29 mouse cellular contexts compared by ENCODE assay signal in genomic region chr14:25253016-25253850, GRCm38 (mm10).
A peak's percentile ranks its signal among the peaks of the same experiment; 100 is the strongest.
DNase-seq lines count a peak whose midpoint lies in the region; ATAC-seq and TF ChIP-seq lines count a peak whose summit lies in the region.
"Had no signal": no experiment of that assay in that cellular context is flagged by ENCODE, and none has a peak within 500 bp of the region (broad histone marks: within the 10 kb centered on the region; RNA-seq: fewer than 3 reads in every experiment).

No protein-coding gene starts in this region.

- WGBS in forebrain, postnatal 0 days, result 61% methylated on average over 15 of the region's 15 CpGs
- 88% methylated on average over 15 of the region's 15 CpGs for WGBS in forebrain, embryonic 13.5 days
- 76% methylated on average over 15 of the region's 15 CpGs for WGBS in hindbrain, embryonic 16.5 days
- 84% methylated on average over 15 of the region's 15 CpGs for WGBS in hindbrain, postnatal 0 days
- 71% methylated on average over 15 of the region's 15 CpGs for WGBS in midbrain, embryonic 13.5 days
- WGBS in midbrain, postnatal 0 days, result 47% methylated on average over 15 of the region's 15 CpGs
- WGBS in intestine, embryonic 16.5 days, result 84% methylated on average over 15 of the region's 15 CpGs

- H3K36me3 ChIP-seq in forebrain, postnatal 0 days (ENCODE audit: insufficient read depth), result no peaks in the 10 kb centered on the region
- no peaks in the 10 kb centered on the region for H3K36me3 ChIP-seq in forebrain, embryonic 13.5 days (ENCODE audit: poor library complexity, severe bottlenecking)
- no peaks in the 10 kb centered on the region for H3K36me3 ChIP-seq in hindbrain, embryonic 16.5 days (ENCODE audit: control insufficient read depth, insufficient read depth, low read length)
- no peaks in the 10 kb centered on the region for H3K36me3 ChIP-seq in hindbrain, postnatal 0 days (ENCODE audit: insufficient read depth, low read length)
- no peaks in the 10 kb centered on the region for H3K36me3 ChIP-seq in midbrain, embryonic 13.5 days
- no peaks in the 10 kb centered on the region for H3K36me3 ChIP-seq in midbrain, postnatal 0 days (ENCODE audit: insufficient read depth, low read length)
- H3K36me3 ChIP-seq in intestine, embryonic 16.5 days (ENCODE audit: control insufficient read depth, insufficient read depth, low read length), result no peaks in the 10 kb centered on the region
- H3K36me3 ChIP-seq: heart, embryonic 12.5 days; limb, embryonic 10.5 days; limb, embryonic 15.5 days; liver, embryonic 13.5 days; neural tube, embryonic 12.5 days; stomach, embryonic 15.5 days had no signal

- H3K9ac ChIP-seq in forebrain, postnatal 0 days, result no peak overlapping the region
- H3K9ac ChIP-seq in forebrain, embryonic 13.5 days, result no peak overlapping the region
- no peak overlapping the region for H3K9ac ChIP-seq in hindbrain, embryonic 16.5 days (ENCODE audit: low read depth, low read length)
- no peak overlapping the region for H3K9ac ChIP-seq in hindbrain, postnatal 0 days (replicated peaks; ENCODE audit: low read length)
- H3K9ac ChIP-seq in midbrain, embryonic 13.5 days (replicated peaks), result no peak overlapping the region
- no peak overlapping the region for H3K9ac ChIP-seq in midbrain, postnatal 0 days (replicated peaks; ENCODE audit: low read length, poor library complexity, severe bottlenecking)
- H3K9ac ChIP-seq in intestine, embryonic 16.5 days (ENCODE audit: low read depth, low read length), result no peak overlapping the region
- H3K9ac ChIP-seq: heart, embryonic 12.5 days; limb, embryonic 15.5 days; liver, embryonic 13.5 days; neural tube, embryonic 12.5 days; stomach, embryonic 15.5 days had no signal

- H3K27me3 ChIP-seq in forebrain, postnatal 0 days (ENCODE audit: insufficient read depth, low read length), result no peaks in the 10 kb centered on the region
- H3K27me3 ChIP-seq in forebrain, embryonic 13.5 days, result no peaks in the 10 kb centered on the region
- H3K27me3 ChIP-seq in hindbrain, embryonic 16.5 days (replicated peaks; ENCODE audit: control insufficient read depth, insufficient read depth, low read length), result no peaks in the 10 kb centered on the region
- H3K27me3 ChIP-seq in hindbrain, postnatal 0 days (ENCODE audit: insufficient read depth, low read length), result no peaks in the 10 kb centered on the region
- H3K27me3 ChIP-seq in midbrain, embryonic 13.5 days, result no peaks in the 10 kb centered on the region
- no peaks in the 10 kb centered on the region for H3K27me3 ChIP-seq in midbrain, postnatal 0 days (ENCODE audit: insufficient read depth, low read length)
- no peaks in the 10 kb centered on the region for H3K27me3 ChIP-seq in intestine, embryonic 16.5 days (replicated peaks; ENCODE audit: control insufficient read depth, insufficient read depth, low read length)
- H3K27me3 ChIP-seq: heart, embryonic 12.5 days; limb, embryonic 15.5 days; liver, embryonic 13.5 days; neural tube, embryonic 12.5 days; stomach, embryonic 15.5 days had no signal

- no peaks in the 10 kb centered on the region for H3K4me1 ChIP-seq in forebrain, postnatal 0 days (ENCODE audit: insufficient read depth)
- H3K4me1 ChIP-seq in forebrain, embryonic 13.5 days, result no peaks in the 10 kb centered on the region
- no peaks in the 10 kb centered on the region for H3K4me1 ChIP-seq in hindbrain, embryonic 16.5 days (ENCODE audit: control insufficient read depth, insufficient read depth, low read depth, low read length)
- H3K4me1 ChIP-seq in hindbrain, postnatal 0 days (ENCODE audit: insufficient read depth, low read length), result no peaks in the 10 kb centered on the region
- peaks cover 13% of the 10 kb centered on the region for H3K4me1 ChIP-seq in midbrain, embryonic 13.5 days (replicated peaks)
- H3K4me1 ChIP-seq in midbrain, postnatal 0 days (ENCODE audit: insufficient read depth, low read length), result no peaks in the 10 kb centered on the region; the same call in 1 of the 2 replicates
- H3K4me1 ChIP-seq in intestine, embryonic 16.5 days (ENCODE audit: control insufficient read depth, insufficient read depth, low read length), result no peaks in the 10 kb centered on the region
- H3K4me1 ChIP-seq: heart, embryonic 12.5 days; limb, embryonic 10.5 days; limb, embryonic 15.5 days; liver, embryonic 13.5 days; neural tube, embryonic 12.5 days; stomach, embryonic 15.5 days had no signal

- H3K27ac ChIP-seq in forebrain, postnatal 0 days (ENCODE audit: low read depth, low read length), result peak overlapping the region; percentile 29; the same call in 1 of the 2 replicates
- no peak overlapping the region for H3K27ac ChIP-seq in forebrain, embryonic 13.5 days
- H3K27ac ChIP-seq in hindbrain, embryonic 16.5 days (ENCODE audit: low read depth, low read length), result 0 out of 2 replicates have a peak overlapping the region, but pooled peaks have one; percentile 1
- no peak overlapping the region for H3K27ac ChIP-seq in hindbrain, postnatal 0 days
- H3K27ac ChIP-seq in midbrain, embryonic 13.5 days, result peak overlapping the region; percentile 81
- peak overlapping the region; percentile 68 for H3K27ac ChIP-seq in midbrain, postnatal 0 days (ENCODE audit: low read depth, low read length)
- H3K27ac ChIP-seq in intestine, embryonic 16.5 days (ENCODE audit: low read length), result no peak overlapping the region
- H3K27ac ChIP-seq: heart, adult 2 months; limb, embryonic 10.5 days; limb, embryonic 15.5 days; liver, embryonic 13.5 days; neural tube, embryonic 12.5 days; stomach, embryonic 15.5 days had no signal

- peak; percentile 45 for ATAC-seq in forebrain, postnatal 0 days
- ATAC-seq in forebrain, embryonic 13.5 days, result no peak
- 0 out of 2 replicates have a peak, but pooled peaks have one; percentile 20 for ATAC-seq in hindbrain, embryonic 16.5 days
- ATAC-seq in hindbrain, postnatal 0 days, result no peak
- ATAC-seq in midbrain, embryonic 13.5 days, result peak; percentile 79
- peak; percentile 47 for ATAC-seq in midbrain, postnatal 0 days (ENCODE audit: low FRiP score)
- ATAC-seq in intestine, embryonic 16.5 days, result no peak
- no peak for ATAC-seq in megakaryocyte, adult 5-6 weeks (ENCODE audit: poor library complexity, severe bottlenecking)
- ATAC-seq: CD4-positive, CD25-positive, alpha-beta regulatory T cell, adult 4 months; intestine, postnatal 0 days; lung, postnatal 0 days had no signal

- H3K4me2 ChIP-seq in forebrain, postnatal 0 days (ENCODE audit: low read depth), result no peak overlapping the region
- no peak overlapping the region for H3K4me2 ChIP-seq in forebrain, embryonic 13.5 days
- H3K4me2 ChIP-seq in hindbrain, embryonic 16.5 days (ENCODE audit: low read length), result no peak overlapping the region
- H3K4me2 ChIP-seq in hindbrain, postnatal 0 days (ENCODE audit: low read depth, low read length), result no peak overlapping the region
- no peak overlapping the region for H3K4me2 ChIP-seq in midbrain, embryonic 13.5 days (replicated peaks)
- H3K4me2 ChIP-seq in midbrain, postnatal 0 days (ENCODE audit: low read depth, low read length, poor library complexity, severe bottlenecking), result no peak overlapping the region
- no peak overlapping the region for H3K4me2 ChIP-seq in intestine, embryonic 16.5 days (ENCODE audit: low read depth, low read length)
- H3K4me2 ChIP-seq: heart, embryonic 12.5 days; limb, embryonic 15.5 days; liver, embryonic 13.5 days; neural tube, embryonic 12.5 days; stomach, embryonic 15.5 days had no signal

- no peak overlapping the region for H3K4me3 ChIP-seq in forebrain, postnatal 0 days (ENCODE audit: low read depth, low read length)
- H3K4me3 ChIP-seq in forebrain, embryonic 13.5 days, result no peak overlapping the region
- H3K4me3 ChIP-seq in hindbrain, embryonic 16.5 days (ENCODE audit: low read length), result no peak overlapping the region
- H3K4me3 ChIP-seq in hindbrain, postnatal 0 days (ENCODE audit: low read length), result no peak overlapping the region
- H3K4me3 ChIP-seq in midbrain, embryonic 13.5 days (replicated peaks), result no peak overlapping the region
- H3K4me3 ChIP-seq in midbrain, postnatal 0 days (ENCODE audit: low read depth, low read length), result no peak overlapping the region
- no peak overlapping the region for H3K4me3 ChIP-seq in intestine, embryonic 16.5 days (ENCODE audit: low read length)
- H3K4me3 ChIP-seq: erythroblast, embryonic 14.5 days; heart, adult 2 months; heart, embryonic 12.5 days; limb, embryonic 10.5 days; limb, embryonic 15.5 days; liver, embryonic 13.5 days; neural tube, embryonic 12.5 days; stomach, embryonic 15.5 days had no signal

- H3K9me3 ChIP-seq in forebrain, postnatal 0 days (ENCODE audit: low read length), result no peaks in the 10 kb centered on the region
- H3K9me3 ChIP-seq in forebrain, embryonic 13.5 days (replicated peaks), result no peaks in the 10 kb centered on the region
- H3K9me3 ChIP-seq in hindbrain, embryonic 16.5 days (ENCODE audit: control insufficient read depth, low read length), result no peaks in the 10 kb centered on the region
- H3K9me3 ChIP-seq in hindbrain, postnatal 0 days (ENCODE audit: low read length), result no peaks in the 10 kb centered on the region
- H3K9me3 ChIP-seq in midbrain, embryonic 13.5 days, result 0 out of 2 replicates have a peak, but pooled peaks cover 5% of the 10 kb centered on the region
- no peaks in the 10 kb centered on the region for H3K9me3 ChIP-seq in midbrain, postnatal 0 days (ENCODE audit: low read length)
- no peaks in the 10 kb centered on the region for H3K9me3 ChIP-seq in intestine, embryonic 16.5 days (ENCODE audit: control insufficient read depth, low read length)
- H3K9me3 ChIP-seq: heart, embryonic 12.5 days; limb, embryonic 10.5 days; limb, embryonic 15.5 days; liver, embryonic 13.5 days; neural tube, embryonic 12.5 days; stomach, embryonic 15.5 days had no signal

- no peak for TF ChIP-seq CTCF in forebrain, postnatal 0 days (IDR thresholded peaks at IDR 0.05; ENCODE audit: low read depth)
- no peak for TF ChIP-seq CTCF in hindbrain, postnatal 0 days (IDR thresholded peaks at IDR 0.05; ENCODE audit: low read depth)
- no peak for TF ChIP-seq CTCF in midbrain, postnatal 0 days (IDR thresholded peaks at IDR 0.05)

- DNase-seq in forebrain, postnatal 0 days, result no peak
- DNase-seq in hindbrain, postnatal 0 days (ENCODE audit: low spot score), result no peak
- DNase-seq in midbrain, postnatal 0 days (ENCODE audit: low spot score), result no peak
- DNase-seq: adrenal gland, postnatal 25 days; cerebellum, adult 2 months; cerebellum, postnatal 14 days; gastrocnemius, postnatal 36 days; heart, adult 2 months; kidney, adult 9 months; kidney, postnatal 10 days; liver, embryonic 13.5 days; lung, adult 18-20 months; lung, postnatal 4 days; retina, postnatal 1 day; right cerebral cortex, postnatal 14 days had no signal

Comparison
In these comparisons a context has a peak if more than half of its experiments do, and no peak if none do; other contexts are left out.
1. ATAC-seq: peak in forebrain, postnatal 0 days (single experiment), hindbrain, embryonic 16.5 days (single experiment), midbrain, embryonic 13.5 days (single experiment) and midbrain, postnatal 0 days (single experiment); none in forebrain, embryonic 13.5 days (single experiment), hindbrain, postnatal 0 days (single experiment), intestine, embryonic 16.5 days (single experiment) and megakaryocyte, adult 5-6 weeks (single experiment).
2. H3K27ac ChIP-seq: peak in forebrain, postnatal 0 days (single experiment), hindbrain, embryonic 16.5 days (single experiment), midbrain, embryonic 13.5 days (single experiment) and midbrain, postnatal 0 days (single experiment); none in forebrain, embryonic 13.5 days (single experiment), hindbrain, postnatal 0 days (single experiment) and intestine, embryonic 16.5 days (single experiment).